Comparison of ENCODE assay signal across 9 mouse cellular contexts in genomic region chr14:40885225-40885624, GRCm38 (mm10). TPM values are rescaled to one million over a fixed set of nuclear protein-coding genes. Genes with fewer than 3 reads are reported as not detected.
DNase-seq lines count a peak whose midpoint lies in the region; ATAC-seq and TF ChIP-seq lines count a peak whose summit lies in the region.
"Had no signal": no experiment of that assay in that cellular context is flagged by ENCODE, and none has a peak within 500 bp of the region (broad histone marks: within the 10 kb centered on the region; RNA-seq: fewer than 3 reads in every experiment).

No protein-coding gene starts in this region.

- no peaks in the 10 kb centered on the region for H3K36me3 ChIP-seq in heart, embryonic 14.5 days (ENCODE audit: control insufficient read depth, insufficient read depth, low read length)
- H3K36me3 ChIP-seq in CH12.LX (replicated peaks in 1 of 2; ENCODE audit: control insufficient read depth in 1 of 2, insufficient read depth in 1 of 2, low read length in 1 of 2) = no peaks in the 10 kb centered on the region
- no peaks in the 10 kb centered on the region for H3K36me3 ChIP-seq in lung, embryonic 16.5 days (ENCODE audit: control insufficient read depth, insufficient read depth, low read length)

- no peak for TF ChIP-seq POLR2A in CH12.LX (IDR thresholded peaks at IDR 0.05; ENCODE audit: low read depth, low read length)

- ATAC-seq in heart, embryonic 14.5 days (ENCODE audit: insufficient number of reproducible peaks, insufficient read depth, low FRiP score, low read depth) = peak; percentile 59; the same call in 1 of the 2 replicates
- ATAC-seq in lung, embryonic 16.5 days (ENCODE audit: low read depth) = peak; percentile 93
- no peak for ATAC-seq in megakaryocyte progenitor cell, adult 5-6 weeks (replicated peaks; ENCODE audit: poor library complexity)
- ATAC-seq: intestine, postnatal 0 days had no signal

- intact Hi-C loops in heart, postnatal 36 days (cut with DNase I) = no loop called here

- TF ChIP-seq CTCF in CH12.LX (conservative IDR thresholded peaks at IDR 0.05 in 1 of 2, IDR thresholded peaks at IDR 0.05 in 1 of 2; ENCODE audit: low read depth in 2 of 2, low read length in 2 of 2) = no peak

- H3K4me2 ChIP-seq in heart, embryonic 14.5 days (ENCODE audit: low read length) = peak overlapping the region; percentile 46
- H3K4me2 ChIP-seq in CH12.LX (ENCODE audit: insufficient read depth, low read depth, poor library complexity, severe bottlenecking) = 0 out of 2 replicates have a peak overlapping the region, but pooled peaks have one; percentile 15
- H3K4me2 ChIP-seq in lung, embryonic 16.5 days (ENCODE audit: low read depth, low read length) = 0 out of 2 replicates have a peak overlapping the region, but pooled peaks have one; percentile 1
- H3K4me2 ChIP-seq: liver, embryonic 11.5 days had no signal

- no peak overlapping the region for H3K9ac ChIP-seq in heart, embryonic 14.5 days (ENCODE audit: low read length)
- no peak overlapping the region for H3K9ac ChIP-seq in CH12.LX (ENCODE audit: insufficient read depth, low read depth)
- no peak overlapping the region for H3K9ac ChIP-seq in lung, embryonic 16.5 days (ENCODE audit: low read length)

- dilution Hi-C loops in CH12.LX (cut with MboI; ENCODE audit: extremely low pct_ligation_motif_present, extremely low pct_unique_long_range_greater_than_20kb, low sequenced_read_pairs) = no loop called here

- H3K9me3 ChIP-seq in heart, embryonic 14.5 days (ENCODE audit: control insufficient read depth, low read length) = no peaks in the 10 kb centered on the region
- H3K9me3 ChIP-seq in CH12.LX (replicated peaks; ENCODE audit: low read length) = no peaks in the 10 kb centered on the region
- no peaks in the 10 kb centered on the region for H3K9me3 ChIP-seq in lung, embryonic 16.5 days (ENCODE audit: control insufficient read depth, low read length)

- in situ Hi-C loops in CH12.LX (cut with MboI; ENCODE audit: low pct_ligation_motif_present, low pct_unique_long_range_greater_than_20kb, low sequenced_read_pairs) = no loop called here

- peak overlapping the region in 1 of 2 experiments; percentile 6; a peak in 1 of 4 replicates for H3K4me3 ChIP-seq in heart, embryonic 14.5 days (ENCODE audit: control insufficient read depth in 1 of 2, insufficient read depth in 1 of 2, low read depth in 1 of 2, low read length in 2 of 2)
- H3K4me3 ChIP-seq in CH12.LX (replicated peaks in 1 of 3; ENCODE audit: low read depth in 2 of 3, low read length in 2 of 3, poor library complexity in 1 of 3) = no peak overlapping the region
- H3K4me3 ChIP-seq in lung, embryonic 16.5 days (ENCODE audit: low read length) = no peak overlapping the region

- no peak for TF ChIP-seq EP300 in CH12.LX (IDR thresholded peaks at IDR 0.05; ENCODE audit: low read length)

- 0 out of 4 replicates have a peak overlapping the region, but pooled peaks of 1 of the 2 experiments have one; percentile 6 for H3K27ac ChIP-seq in heart, embryonic 14.5 days (replicated peaks in 1 of 2; ENCODE audit: control insufficient read depth in 1 of 2, insufficient read depth in 1 of 2, low read depth in 2 of 2, low read length in 2 of 2)
- H3K27ac ChIP-seq in CH12.LX (ENCODE audit: insufficient read depth, low read depth) = no peak overlapping the region
- H3K27ac ChIP-seq in lung, embryonic 16.5 days (ENCODE audit: low read length) = peak overlapping the region; percentile 65

- peaks cover 6 to 12% of the 10 kb centered on the region in 2 experiments for H3K4me1 ChIP-seq in heart, embryonic 14.5 days (ENCODE audit: control insufficient read depth in 2 of 2, insufficient read depth in 2 of 2, low read length in 2 of 2)
- no peaks in the 10 kb centered on the region for H3K4me1 ChIP-seq in CH12.LX (ENCODE audit: control insufficient read depth in 1 of 2, insufficient read depth in 2 of 2)
- H3K4me1 ChIP-seq in lung, embryonic 16.5 days (replicated peaks; ENCODE audit: control insufficient read depth, insufficient read depth, low read length) = no peaks in the 10 kb centered on the region

- no peaks in the 10 kb centered on the region for H3K79me2 ChIP-seq in CH12.LX (replicated peaks; ENCODE audit: control insufficient read depth, extremely low read depth, insufficient read depth, poor library complexity, severe bottlenecking)

- H3K27me3 ChIP-seq in heart, embryonic 14.5 days (ENCODE audit: control insufficient read depth, insufficient read depth, low read length) = no peaks in the 10 kb centered on the region
- H3K27me3 ChIP-seq in CH12.LX (replicated peaks) = no peaks in the 10 kb centered on the region
- no peaks in the 10 kb centered on the region for H3K27me3 ChIP-seq in lung, embryonic 16.5 days (ENCODE audit: control insufficient read depth, insufficient read depth, low read depth, low read length)

- no peak for DNase-seq in heart, postnatal 36 days
- no peak for DNase-seq in CH12.LX (ENCODE audit: extremely low read depth)
- peak; percentile 50 for DNase-seq in adipocyte (ENCODE audit: low spot score)
- DNase-seq in cerebellum, postnatal 36 days = no peak

- TF ChIP-seq RAD21 in CH12.LX (IDR thresholded peaks at IDR 0.05; ENCODE audit: low read depth, low read length) = no peak

- 8% methylated on average over 4 of the region's 4 CpGs for WGBS in heart, embryonic 14.5 days
- WGBS in lung, embryonic 16.5 days = 18% methylated on average over 4 of the region's 4 CpGs

TF ChIP-seq in CH12.LX, 34 proteins besides CTCF, POLR2A, EP300 and RAD21:
- no peak for TF ChIP-seq JUN (IDR thresholded peaks at IDR 0.05; ENCODE audit: insufficient read depth, low read depth, low read length)
- no peak for TF ChIP-seq MAX (IDR thresholded peaks at IDR 0.05; ENCODE audit: low read length)
- no peak for TF ChIP-seq ETS1 (conservative IDR thresholded peaks at IDR 0.05; ENCODE audit: low read depth, low read length)
- no peak for TF ChIP-seq TCF12 (IDR thresholded peaks at IDR 0.05; ENCODE audit: low read depth, low read length)
- TF ChIP-seq MAFK (IDR thresholded peaks at IDR 0.05; ENCODE audit: insufficient replicate concordance, low read length) = no peak
- no peak for TF ChIP-seq UBTF (IDR thresholded peaks at IDR 0.05; ENCODE audit: low read depth, low read length)
- no peak for TF ChIP-seq MAZ (IDR thresholded peaks at IDR 0.05; ENCODE audit: low read depth, low read length)
- TF ChIP-seq NRF1 (IDR thresholded peaks at IDR 0.05; ENCODE audit: low read depth, low read length) = no peak
- no peak for TF ChIP-seq HCFC1 (IDR thresholded peaks at IDR 0.05; ENCODE audit: low read depth, low read length)
- TF ChIP-seq ZNF384 (IDR thresholded peaks at IDR 0.05; ENCODE audit: low read depth, low read length) = no peak
- no peak for TF ChIP-seq ZC3H11A (IDR thresholded peaks at IDR 0.05; ENCODE audit: low read depth, low read length)
- TF ChIP-seq POLR2AphosphoS2 (IDR thresholded peaks at IDR 0.05; ENCODE audit: low read depth, low read length) = no peak
- no peak for TF ChIP-seq CHD2 (IDR thresholded peaks at IDR 0.05; ENCODE audit: low read length)
- no peak for TF ChIP-seq IRF4 (IDR thresholded peaks at IDR 0.05; ENCODE audit: low read depth, low read length)
- TF ChIP-seq MYC (IDR thresholded peaks at IDR 0.05; ENCODE audit: low read depth, low read length) = no peak
- no peak for TF ChIP-seq JUND (conservative IDR thresholded peaks at IDR 0.05; ENCODE audit: low read depth, low read length)
- no peak for TF ChIP-seq MXI1 (IDR thresholded peaks at IDR 0.05; ENCODE audit: low read depth, low read length)
- TF ChIP-seq USF2 (conservative IDR thresholded peaks at IDR 0.05; ENCODE audit: low read depth, low read length) = no peak
- TF ChIP-seq NELFE (IDR thresholded peaks at IDR 0.05; ENCODE audit: low read depth, low read length) = no peak
- no peak for TF ChIP-seq E2F4 (IDR thresholded peaks at IDR 0.05; ENCODE audit: insufficient replicate concordance, low read depth, low read length)

RNA-seq across cellular contexts. Expression of gene Sh2d4b, which starts 7.8 kb away (rescaled TPM):
- 0.89 and 1.1 TPM in 2 replicates for polyA plus RNA-seq in heart, embryonic 14.5 days (2014; fragmentation: Nextera tagmentation; extraction: Ambion mirVana)
- under 1 TPM; 0.36 to 0.98 TPM for total RNA-seq in heart, postnatal 36 days (2021)
- total RNA-seq in CH12.LX (2012; rRNA removed) (0.04 TPM in 1 of 2 replicates, not detected in the other), CH12.LX (2014; rRNA removed) (not detected in 2 replicates)
- polyA plus RNA-seq in CH12.LX (2012; ENCODE audit: insufficient read length, low read depth) = 0.12 and 0.17 TPM in 2 replicates
- polyA plus RNA-seq in lung, embryonic 16.5 days (2015; fragmentation: Nextera tagmentation; extraction: Ambion mirVana) = 0.73 and 2.0 TPM in 2 replicates
- total RNA-seq in megakaryocyte progenitor cell, adult 5-6 weeks (2015) = 0.17 TPM in 1 of 2 replicates, not detected in the other
- not detected in 2 replicates for total RNA-seq in megakaryocyte progenitor cell, adult 5-6 weeks (2017)
- polyA plus RNA-seq: intestine, postnatal 0 days had no signal
